Comparison of ENCODE assay signal across 9 mouse cellular contexts in the genomic region with DNA sequence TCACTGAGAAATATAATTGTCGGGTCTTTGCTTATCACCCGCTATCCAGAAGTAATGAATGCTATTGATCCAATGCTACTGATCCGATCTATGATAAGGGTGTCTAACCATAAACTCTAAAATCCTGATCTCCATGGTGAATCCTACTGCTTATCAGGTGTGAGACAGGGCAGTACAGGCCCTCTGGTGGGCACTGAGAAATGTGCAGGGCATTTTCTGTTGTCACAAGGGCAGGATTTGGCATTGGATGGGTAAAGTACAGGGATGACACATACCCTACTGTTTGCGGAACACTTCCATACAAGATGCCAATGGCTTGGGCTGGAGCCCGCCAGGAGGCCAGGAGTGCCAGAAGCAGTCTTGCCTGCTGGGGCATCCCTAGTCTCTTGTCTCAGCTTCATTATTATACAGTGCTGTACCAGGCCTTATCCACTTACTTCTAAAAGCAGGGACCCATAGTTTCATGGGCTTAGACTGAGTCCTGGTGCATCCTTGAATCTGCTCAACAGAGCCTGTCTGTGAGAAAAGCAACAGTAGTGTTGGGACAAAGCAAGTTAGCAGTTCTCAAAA. TPM values are rescaled to one million over a fixed set of nuclear protein-coding genes. Genes with fewer than 3 reads are reported as not detected.
DNase-seq lines count a peak whose midpoint lies in the region; ATAC-seq and TF ChIP-seq lines count a peak whose summit lies in the region.
"Had no signal": no experiment of that assay in that cellular context is flagged by ENCODE, and none has a peak within 500 bp of the region (broad histone marks: within the 10 kb centered on the region; RNA-seq: fewer than 3 reads in every experiment).

No protein-coding gene starts in this region.

- peak; percentile 90 for TF ChIP-seq CTCF in midbrain, postnatal 0 days (IDR thresholded peaks at IDR 0.05)

- no peaks in the 10 kb centered on the region for H3K27me3 ChIP-seq in midbrain, postnatal 0 days (ENCODE audit: insufficient read depth, low read length)
- H3K27me3 ChIP-seq in limb, embryonic 10.5 days (ENCODE audit: low read depth, poor library complexity, severe bottlenecking) = no peaks in the 10 kb centered on the region
- H3K27me3 ChIP-seq: embryonic facial prominence, embryonic 12.5 days had no signal

- H3K27ac ChIP-seq in midbrain, postnatal 0 days (ENCODE audit: low read depth, low read length) = no peak overlapping the region
- no peak overlapping the region for H3K27ac ChIP-seq in limb, embryonic 10.5 days
- H3K27ac ChIP-seq: embryonic facial prominence, embryonic 12.5 days had no signal

- no peaks in the 10 kb centered on the region for H3K36me3 ChIP-seq in midbrain, postnatal 0 days (ENCODE audit: insufficient read depth, low read length)
- no peaks in the 10 kb centered on the region for H3K36me3 ChIP-seq in limb, embryonic 10.5 days
- H3K36me3 ChIP-seq: embryonic facial prominence, embryonic 12.5 days had no signal

- H3K9ac ChIP-seq in midbrain, postnatal 0 days (replicated peaks; ENCODE audit: low read length, poor library complexity, severe bottlenecking) = no peak overlapping the region
- H3K9ac ChIP-seq: embryonic facial prominence, embryonic 12.5 days had no signal

- H3K4me3 ChIP-seq in midbrain, postnatal 0 days (ENCODE audit: low read depth, low read length) = no peak overlapping the region
- H3K4me3 ChIP-seq in limb, embryonic 10.5 days = no peak overlapping the region
- H3K4me3 ChIP-seq: embryonic facial prominence, embryonic 12.5 days had no signal

- H3K4me1 ChIP-seq in midbrain, postnatal 0 days (ENCODE audit: insufficient read depth, low read length) = no peaks in the 10 kb centered on the region
- 0 out of 2 replicates have a peak, but pooled peaks cover 3% of the 10 kb centered on the region for H3K4me1 ChIP-seq in limb, embryonic 10.5 days
- H3K4me1 ChIP-seq: embryonic facial prominence, embryonic 12.5 days had no signal

- H3K9me3 ChIP-seq in midbrain, postnatal 0 days (ENCODE audit: low read length) = no peaks in the 10 kb centered on the region
- no peaks in the 10 kb centered on the region for H3K9me3 ChIP-seq in limb, embryonic 10.5 days (replicated peaks)
- H3K9me3 ChIP-seq: embryonic facial prominence, embryonic 12.5 days had no signal

- DNase-seq in ovary, postnatal 36 days (ENCODE audit: low spot score) = peak; percentile 60
- no peak for DNase-seq in ovary, adult 18-20 months (ENCODE audit: low spot score)
- DNase-seq in adrenal gland, postnatal 25 days = peak; percentile 65
- peak; percentile 56 for DNase-seq in fibroblast of lung, adult 2 months (ENCODE audit: low read depth)
- DNase-seq in liver = peak; percentile 48
- DNase-seq in midbrain, postnatal 0 days (ENCODE audit: low spot score) = peak; percentile 64
- DNase-seq in limb, embryonic 10.5 days (ENCODE audit: low spot score) = no peak

- no peak overlapping the region for H3K4me2 ChIP-seq in midbrain, postnatal 0 days (ENCODE audit: low read depth, low read length, poor library complexity, severe bottlenecking)
- H3K4me2 ChIP-seq: embryonic facial prominence, embryonic 12.5 days had no signal

- peak; percentile 85 for ATAC-seq in inflammation-experienced regulatory T-cells, adult 6 months
- ATAC-seq in midbrain, postnatal 0 days (ENCODE audit: low FRiP score) = peak; percentile 49; the same call in 1 of the 2 replicates

- 83% methylated on average over 5 of the region's 5 CpGs for WGBS in midbrain, postnatal 0 days
- WGBS in limb, embryonic 10.5 days = 91% methylated on average over 5 of the region's 5 CpGs

RNA-seq across cellular contexts. Expression of a gene that starts 14.1 kb away (rescaled TPM):
- total RNA-seq in adrenal gland, postnatal 25 days (2021) = 20.2 and 21.3 TPM in 2 replicates
- 10 to 100 TPM; 12.6 to 16.6 (median 14.3) TPM for polyA plus RNA-seq in inflammation-experienced regulatory T-cells, adult 6 months (2017; shearing (Covaris generic))
- total RNA-seq in midbrain, postnatal 0 days (2014; rRNA removed) = 26.5 and 28.1 TPM in 2 replicates
- 21.3 and 21.5 TPM in 2 replicates for polyA plus RNA-seq in midbrain, postnatal 0 days (2015; fragmentation: Nextera tagmentation; extraction: Ambion mirVana)
- polyA plus RNA-seq in limb, embryonic 10.5 days (2016; fragmentation: Nextera tagmentation; extraction: Ambion mirVana) = 20.7 and 22.8 TPM in 2 replicates

RNA-seq across cellular contexts. Expression of a gene that starts 17.4 kb away (rescaled TPM):
- total RNA-seq in adrenal gland, postnatal 25 days (2021) = 28.9 and 34.3 TPM in 2 replicates
- 1 to 10 TPM; 2.5 to 5.0 (median 2.9) TPM for polyA plus RNA-seq in inflammation-experienced regulatory T-cells, adult 6 months (2017; shearing (Covaris generic))
- total RNA-seq in midbrain, postnatal 0 days (2014; rRNA removed) = 4.4 and 5.4 TPM in 2 replicates
- 2.3 TPM in 2 replicates for polyA plus RNA-seq in midbrain, postnatal 0 days (2015; fragmentation: Nextera tagmentation; extraction: Ambion mirVana)
- polyA plus RNA-seq in limb, embryonic 10.5 days (2016; fragmentation: Nextera tagmentation; extraction: Ambion mirVana) = 39.1 and 43.8 TPM in 2 replicates

Comparison
In these comparisons a context has a peak if more than half of its experiments do, and no peak if none do; other contexts are left out.
1. DNase-seq: peak in ovary, postnatal 36 days (single experiment), adrenal gland, postnatal 25 days (single experiment), fibroblast of lung, adult 2 months (single experiment), liver (single experiment) and midbrain, postnatal 0 days (single experiment); none in ovary, adult 18-20 months (single experiment) and limb, embryonic 10.5 days (single experiment).